Mouse (Mus musculus): ENCODE measurements at regions not wholly inside any gene's neighbourhood (a gene's known extent, or its start where the extent isn't known, plus 50 kb on each side); places are given as distances from the start of the nearest gene placed in this dataset.

GRCm38 (mm10) chr13:116028583-116028982 is 280.9 kb downstream of the Isl1 start:
- 85% methylated on average over 2 of the region's 2 CpGs for WGBS
- Histone ChIP-seq H3K4me1 (ENCODE audit: insufficient read depth, low read length) (no peaks in the 10 kb centered on the region), H3K9ac (replicated peaks; ENCODE audit: low read length) (no peak overlapping the region), H3K9me3 (ENCODE audit: low read length) (no peaks in the 10 kb centered on the region), H3K27me3 (ENCODE audit: insufficient read depth, low read length) (no peaks in the 10 kb centered on the region), H3K27ac (ENCODE audit: low read length) (no peak overlapping the region), H3K4me2 (replicated peaks; ENCODE audit: low read depth, low read length) (no peak overlapping the region), H3K36me3 (ENCODE audit: insufficient read depth, low read length) (no peaks in the 10 kb centered on the region), H3K4me3 (ENCODE audit: low read length) (no peak overlapping the region)
- no peak for ATAC-seq (ENCODE audit: low FRiP score, low TSS enrichment)

GRCm38 (mm10) chr13:116027147-116027546 is 282.3 kb downstream of the Isl1 start:
- 74% methylated on average over 2 of the region's 2 CpGs for WGBS
- no peak overlapping the region for H3K4me2 ChIP-seq (replicated peaks; ENCODE audit: low read depth, low read length)

GRCm38 (mm10) chr13:116017886-116018285 is 291.6 kb downstream of the Isl1 start:
- Histone ChIP-seq H3K9me3 (ENCODE audit: low read length) (no peaks in the 10 kb centered on the region), H3K4me2 (replicated peaks; ENCODE audit: low read depth, low read length) (no peak overlapping the region), H3K9ac (replicated peaks; ENCODE audit: low read length) (no peak overlapping the region), H3K27me3 (ENCODE audit: insufficient read depth, low read length) (no peaks in the 10 kb centered on the region), H3K4me3 (ENCODE audit: low read length) (no peak overlapping the region), H3K4me1 (ENCODE audit: insufficient read depth, low read length) (no peaks in the 10 kb centered on the region), H3K27ac (ENCODE audit: low read length) (no peak overlapping the region), H3K36me3 (ENCODE audit: insufficient read depth, low read length) (no peaks in the 10 kb centered on the region)
- WGBS: 40% methylated on average over 5 of the region's 5 CpGs
- peak; percentile 31; the same call in 1 of the 2 replicates for ATAC-seq (ENCODE audit: low FRiP score, low TSS enrichment)

More at GRCm38 (mm10) chr13:116027147-116027546, 282.3 kb downstream of the Isl1 start:
- Histone ChIP-seq H3K4me1 (ENCODE audit: insufficient read depth, low read length) (no peaks in the 10 kb centered on the region), H3K4me3 (ENCODE audit: low read length) (no peak overlapping the region), H3K27ac (ENCODE audit: low read length) (no peak overlapping the region), H3K36me3 (ENCODE audit: insufficient read depth, low read length) (no peaks in the 10 kb centered on the region), H3K9ac (replicated peaks; ENCODE audit: low read length) (no peak overlapping the region), H3K9me3 (ENCODE audit: low read length) (no peaks in the 10 kb centered on the region), H3K27me3 (ENCODE audit: insufficient read depth, low read length) (no peaks in the 10 kb centered on the region)
- ATAC-seq (ENCODE audit: low FRiP score, low TSS enrichment): no peak

- Histone ChIP-seq H3K4me3 (ENCODE audit: low read length) (no peak overlapping the region), H3K4me2 (replicated peaks; ENCODE audit: low read depth, low read length) (no peak overlapping the region), H3K9me3 (ENCODE audit: low read length) (no peaks in the 10 kb centered on the region), H3K27me3 (ENCODE audit: insufficient read depth, low read length) (no peaks in the 10 kb centered on the region), H3K36me3 (ENCODE audit: insufficient read depth, low read length) (no peaks in the 10 kb centered on the region), H3K9ac (replicated peaks; ENCODE audit: low read length) (no peak overlapping the region), H3K27ac (ENCODE audit: low read length) (no peak overlapping the region), H3K4me1 (ENCODE audit: insufficient read depth, low read length) (no peaks in the 10 kb centered on the region)
- WGBS: 57% methylated on average over 1 of the region's 1 CpGs
- no peak for ATAC-seq (ENCODE audit: low FRiP score, low TSS enrichment)
These were observed 305.8 kb downstream of the Isl1 start for GRCm38 (mm10) chr13:116003733-116004132.

GRCm38 (mm10) chr13:116002391-116002899 is 307.0 kb downstream of the Isl1 start:
- no peaks in the 10 kb centered on the region for H3K27me3 ChIP-seq (ENCODE audit: insufficient read depth, low read length)
- no peak overlapping the region for H3K27ac ChIP-seq (ENCODE audit: low read length)
- no peaks in the 10 kb centered on the region for H3K36me3 ChIP-seq (ENCODE audit: insufficient read depth, low read length)
- 50% methylated on average over 4 of the region's 4 CpGs for WGBS
- no peak overlapping the region for H3K4me2 ChIP-seq (replicated peaks; ENCODE audit: low read depth, low read length)
- no peaks in the 10 kb centered on the region for H3K4me1 ChIP-seq (ENCODE audit: insufficient read depth, low read length)
- ATAC-seq (ENCODE audit: low FRiP score, low TSS enrichment): no peak
- no peak overlapping the region for H3K4me3 ChIP-seq (ENCODE audit: low read length)
- no peak overlapping the region for H3K9ac ChIP-seq (replicated peaks; ENCODE audit: low read length)
- no peaks in the 10 kb centered on the region for H3K9me3 ChIP-seq (ENCODE audit: low read length)

DNA sequence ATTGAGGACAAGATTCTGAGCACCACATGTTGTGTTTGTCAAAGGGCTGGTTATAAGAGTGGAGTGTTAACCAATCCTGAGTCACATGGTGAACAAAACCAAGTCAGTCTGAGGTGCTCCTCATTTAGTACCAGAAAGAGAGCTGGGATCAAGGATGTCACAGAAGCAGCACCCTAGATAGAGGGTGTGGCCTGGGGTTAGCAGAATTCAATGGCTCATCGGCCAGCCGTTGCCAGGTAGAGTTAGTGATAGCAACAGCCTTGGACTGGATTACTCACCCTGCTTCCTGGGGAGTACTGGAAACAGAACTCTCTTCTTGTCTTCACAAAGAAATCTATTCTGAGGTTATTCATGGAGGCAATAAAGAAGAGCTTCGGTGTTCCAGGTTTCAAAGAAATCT is 318.9 kb downstream of the Isl1 start:
- Histone ChIP-seq H3K27ac (ENCODE audit: low read length) (no peak overlapping the region), H3K4me1 (ENCODE audit: insufficient read depth, low read length) (no peaks in the 10 kb centered on the region), H3K9ac (replicated peaks; ENCODE audit: low read length) (no peak overlapping the region), H3K9me3 (ENCODE audit: low read length) (no peaks in the 10 kb centered on the region), H3K36me3 (ENCODE audit: insufficient read depth, low read length) (no peaks in the 10 kb centered on the region), H3K27me3 (ENCODE audit: insufficient read depth, low read length) (no peaks in the 10 kb centered on the region), H3K4me3 (ENCODE audit: low read length) (no peak overlapping the region), H3K4me2 (replicated peaks; ENCODE audit: low read depth, low read length) (no peak overlapping the region)
- 78% methylated on average over 3 of the region's 3 CpGs for WGBS
- ATAC-seq (ENCODE audit: low FRiP score, low TSS enrichment): no peak

DNA sequence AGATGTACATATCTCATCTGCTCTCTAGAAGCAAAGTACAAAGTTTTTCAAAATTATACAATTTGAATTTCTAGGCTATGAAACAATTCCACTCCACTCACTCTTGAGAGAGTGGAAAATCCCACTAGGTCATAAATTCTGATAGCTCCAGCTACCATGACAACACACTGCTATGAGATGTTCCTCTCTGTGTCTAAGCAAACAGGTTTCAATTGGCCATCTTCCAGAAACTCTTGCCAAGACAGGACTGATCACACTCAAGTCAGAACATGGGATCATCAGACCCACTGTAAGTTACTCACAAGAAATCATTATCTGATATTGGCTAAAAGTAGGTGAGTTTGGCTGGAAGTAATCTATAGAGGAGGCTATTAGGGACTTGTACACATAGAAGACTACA is 320.4 kb downstream of the Isl1 start:
- H3K27ac ChIP-seq (ENCODE audit: low read length): no peak overlapping the region
- H3K4me3 ChIP-seq (ENCODE audit: low read length): no peak overlapping the region
- H3K9ac ChIP-seq (replicated peaks; ENCODE audit: low read length): no peak overlapping the region
- no peaks in the 10 kb centered on the region for H3K9me3 ChIP-seq (ENCODE audit: low read length)
- no peaks in the 10 kb centered on the region for H3K36me3 ChIP-seq (ENCODE audit: insufficient read depth, low read length)
- H3K27me3 ChIP-seq (ENCODE audit: insufficient read depth, low read length): no peaks in the 10 kb centered on the region
- ATAC-seq (ENCODE audit: low FRiP score, low TSS enrichment): no peak
- no peak overlapping the region for H3K4me2 ChIP-seq (replicated peaks; ENCODE audit: low read depth, low read length)
- no peaks in the 10 kb centered on the region for H3K4me1 ChIP-seq (ENCODE audit: insufficient read depth, low read length)

DNA sequence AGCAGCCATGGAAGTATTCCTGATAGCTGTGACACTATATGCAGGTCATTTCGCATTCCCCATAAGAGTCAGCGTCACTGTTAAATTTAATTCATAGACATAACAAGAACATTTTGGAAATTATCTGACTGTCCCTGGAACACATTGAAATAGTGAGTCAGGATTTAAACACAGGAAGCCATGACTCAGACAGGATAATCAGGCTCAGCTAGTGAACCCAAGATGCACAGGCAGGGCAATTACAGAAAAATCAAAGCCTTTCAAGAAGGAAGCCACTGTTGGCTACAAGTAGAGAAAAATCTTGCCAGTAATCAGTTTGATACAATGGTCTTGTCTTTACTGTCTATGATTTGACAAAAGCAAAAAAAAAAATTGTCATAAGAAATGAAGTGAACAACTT is 323.2 kb downstream of the Isl1 start:
- Histone ChIP-seq H3K4me2 (replicated peaks; ENCODE audit: low read depth, low read length) (no peak overlapping the region), H3K9me3 (ENCODE audit: low read length) (no peaks in the 10 kb centered on the region), H3K9ac (replicated peaks; ENCODE audit: low read length) (no peak overlapping the region), H3K4me3 (ENCODE audit: low read length) (no peak overlapping the region), H3K27me3 (ENCODE audit: insufficient read depth, low read length) (no peaks in the 10 kb centered on the region), H3K36me3 (ENCODE audit: insufficient read depth, low read length) (no peaks in the 10 kb centered on the region), H3K27ac (ENCODE audit: low read length) (no peak overlapping the region), H3K4me1 (ENCODE audit: insufficient read depth, low read length) (no peaks in the 10 kb centered on the region)
- 96% methylated on average over 2 of the region's 2 CpGs for WGBS
- ATAC-seq (ENCODE audit: low FRiP score, low TSS enrichment): no peak

DNA sequence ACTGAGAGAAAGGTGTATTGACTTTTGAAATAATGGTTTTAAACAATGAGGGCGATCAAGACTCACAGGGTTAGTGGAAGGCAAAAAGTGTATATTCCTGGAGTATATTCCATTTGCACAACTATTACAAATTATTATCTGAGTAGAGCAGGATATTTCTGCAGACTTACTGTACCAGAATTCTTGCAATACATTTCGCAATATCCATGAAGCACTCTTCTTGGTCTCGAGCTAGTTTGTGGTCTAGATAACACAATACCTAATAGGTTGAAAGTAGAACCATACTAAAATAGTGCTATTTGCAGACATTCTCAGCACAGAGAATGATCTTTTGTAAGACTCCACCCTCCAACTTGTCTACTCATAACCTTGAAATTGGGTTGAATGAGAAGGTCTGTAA is 323.8 kb downstream of the Isl1 start:
- Histone ChIP-seq H3K4me1 (ENCODE audit: insufficient read depth, low read length) (no peaks in the 10 kb centered on the region), H3K27me3 (ENCODE audit: insufficient read depth, low read length) (no peaks in the 10 kb centered on the region), H3K9ac (replicated peaks; ENCODE audit: low read length) (no peak overlapping the region), H3K36me3 (ENCODE audit: insufficient read depth, low read length) (no peaks in the 10 kb centered on the region), H3K4me2 (replicated peaks; ENCODE audit: low read depth, low read length) (no peak overlapping the region), H3K4me3 (ENCODE audit: low read length) (no peak overlapping the region), H3K9me3 (ENCODE audit: low read length) (no peaks in the 10 kb centered on the region), H3K27ac (ENCODE audit: low read length) (no peak overlapping the region)
- 87% methylated on average over 3 of the region's 3 CpGs for WGBS
- no peak for ATAC-seq (ENCODE audit: low FRiP score, low TSS enrichment)

DNA sequence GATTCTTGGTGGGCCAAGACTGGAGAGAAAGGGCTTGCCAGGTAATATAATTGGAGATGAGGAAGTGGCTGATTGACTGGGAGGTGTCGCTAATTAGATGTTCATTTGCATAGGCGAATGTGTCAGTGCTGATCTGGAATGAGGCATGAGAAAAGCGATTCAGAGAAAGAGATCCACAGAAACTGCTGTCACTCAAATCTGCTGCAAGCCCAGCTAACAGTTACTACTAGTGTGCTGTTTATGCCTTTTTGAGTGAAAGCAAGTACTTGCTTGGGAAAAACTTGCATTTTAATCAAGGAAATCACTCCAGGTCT is 331.6 kb downstream of the Isl1 start:
- H3K4me2 ChIP-seq (replicated peaks; ENCODE audit: low read depth, low read length): no peak overlapping the region
- no peaks in the 10 kb centered on the region for H3K27me3 ChIP-seq (ENCODE audit: insufficient read depth, low read length)
- no peak overlapping the region for H3K4me3 ChIP-seq (ENCODE audit: low read length)
- no peaks in the 10 kb centered on the region for H3K36me3 ChIP-seq (ENCODE audit: insufficient read depth, low read length)
- ATAC-seq (ENCODE audit: low FRiP score, low TSS enrichment): no peak
- 39% methylated on average over 3 of the region's 3 CpGs for WGBS
- no peak overlapping the region for H3K27ac ChIP-seq (ENCODE audit: low read length)
- no peak overlapping the region for H3K9ac ChIP-seq (replicated peaks; ENCODE audit: low read length)
- H3K4me1 ChIP-seq (ENCODE audit: insufficient read depth, low read length): no peaks in the 10 kb centered on the region
- H3K9me3 ChIP-seq (ENCODE audit: low read length): no peaks in the 10 kb centered on the region
